Mouse (Mus musculus) left cerebral cortex, adult 2 months (tissue): ENCODE measurements around the gene 1700025F22Rik. TPM values are rescaled to one million over a fixed set of nuclear protein-coding genes. Genes with fewer than 3 reads are reported as not detected.
A peak's percentile ranks its signal among the peaks of the same experiment; 100 is the strongest.
"Not testable (repeated sequence)": the region's sequence is repeated elsewhere in the genome, so short reads cannot be mapped to it uniquely, and the experiment has no call there.

Experiments used
- DNase-seq, 2 experiments: peaks; one replicate each; pipeline ENCODE4 v3.0.0; 2021 to 2022; ENCODE audit warnings: low spot score in 2 of 2, mixed read lengths in 1 of 2; ENCODE audit errors: extremely low spot score in 1 of 2
- H3K27ac ChIP-seq: fragments of 200-600 bp; 2 replicates; pipeline ENCODE4 v1.8.1; 2022
- H3K4me3 ChIP-seq: fragments of 200-600 bp; 2 replicates; pipeline ENCODE4 v1.8.1; 2022
- CTCF ChIP-seq: fragments of 200-600 bp; IDR thresholded peaks from 2 replicates; pipeline ENCODE4 v1.8.1; 2022; ENCODE audit warnings: antibody characterized with exemption, mild to moderate bottlenecking, moderate library complexity
- intact Hi-C: fragments of 180-260 bp; cut with DNase I; formaldehyde crosslinking; loops from one replicate; pipeline ENCODE4 v1.15.1; 2025
- total RNA-seq, 2 experiments: library from RNA; stranded (reverse); gene quantifications; 2 replicates each; pipeline ENCODE4 v1.2.3; 2021

Gene 1700025F22Rik
- total RNA-seq, 2 experiments from 2014 or later: not detected

DNA sequence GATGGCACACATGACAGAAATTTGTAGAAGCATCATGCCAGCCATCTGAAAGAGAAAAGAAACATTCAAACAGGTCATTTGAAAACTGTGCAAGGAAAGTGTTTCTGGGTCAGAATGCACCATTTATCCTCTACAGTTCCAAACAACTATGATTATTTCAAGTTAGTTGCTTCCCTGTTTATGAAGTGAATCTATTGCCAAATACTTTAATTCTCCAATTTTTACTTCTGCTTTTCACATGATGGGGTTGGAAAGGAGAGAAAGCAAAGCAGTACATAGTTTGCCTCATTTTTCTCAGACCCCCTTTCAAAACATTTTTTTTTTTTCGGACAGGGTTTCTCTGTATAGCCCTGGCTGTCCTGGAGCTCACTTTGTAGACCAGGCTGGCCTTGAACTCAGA lies 63.2 kb downstream of the 1700025F22Rik start:
- H3K27ac ChIP-seq: no peak overlapping the region
- no peak overlapping the region for H3K4me3 ChIP-seq
- no peak for DNase-seq
- no peak for TF ChIP-seq CTCF
- intact Hi-C loops: no loop called here

DNA sequence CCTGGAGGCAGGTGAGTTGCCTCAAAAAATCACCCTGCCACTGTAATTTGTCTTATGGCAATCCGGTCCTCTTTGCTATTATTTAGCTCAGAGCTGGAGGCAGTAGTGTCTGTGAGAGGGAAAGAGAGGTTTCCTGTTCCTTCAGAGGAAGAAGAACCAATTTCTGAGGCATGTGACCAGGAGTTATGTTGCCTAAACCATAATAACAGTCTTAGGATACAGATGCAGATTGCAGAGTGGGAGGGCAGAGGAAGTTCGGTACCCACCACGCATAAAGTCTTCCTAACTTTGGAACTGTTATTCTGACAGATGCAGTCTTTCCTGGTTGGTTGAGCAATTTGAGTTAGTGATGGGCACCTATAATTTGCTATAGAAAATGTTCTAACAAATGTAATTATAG lies 66.7 kb downstream of the 1700025F22Rik start:
- Histone ChIP-seq H3K27ac (no peak overlapping the region), H3K4me3 (no peak overlapping the region)
- no peak for DNase-seq
- TF ChIP-seq CTCF: no peak
- intact Hi-C loops: no loop called here

- H3K4me3 ChIP-seq, H3K27ac ChIP-seq, intact Hi-C loops: not testable (repeated sequence)
- DNase-seq: peak in 1 of 2 experiments; percentile 11
These were observed 73.0 kb downstream of the 1700025F22Rik start for GRCm38 (mm10) chr19:11092131-11092530.

Other genes with a start within 250 kb of the 1700025F22Rik start
- gene Zp1, start 244.7 kb downstream of the 1700025F22Rik start, total RNA-seq: not detected
- under 1 TPM; 0.14 to 0.30 TPM for gene Ptgdr2, start 228.2 kb downstream of the 1700025F22Rik start, total RNA-seq
- gene Ccdc86, start 216.1 kb downstream of the 1700025F22Rik start, total RNA-seq: 10 to 100 TPM in 1 of 2 experiments, 1 to 10 TPM in 1; 7.8 to 10.6 TPM
- gene Ms4a10, start 190.7 kb downstream of the 1700025F22Rik start, total RNA-seq: not detected
- gene Ms4a15, start 172.1 kb downstream of the 1700025F22Rik start, total RNA-seq: not detected
- not detected for gene Ms4a18, start 147.3 kb downstream of the 1700025F22Rik start, total RNA-seq
- not detected for gene Ms4a8a, start 84.2 kb downstream of the 1700025F22Rik start, total RNA-seq
- gene 1700017D01Rik, start 34.4 kb downstream of the 1700025F22Rik start, total RNA-seq: not detected
- gene Ms4a13, start 31.4 kb upstream of the 1700025F22Rik start, total RNA-seq: not detected
- not detected for gene Ms4a12, start 67.1 kb upstream of the 1700025F22Rik start, total RNA-seq
- not detected for gene Ms4a1, start 100.9 kb upstream of the 1700025F22Rik start, total RNA-seq
- not detected for gene Ms4a5, start 118.6 kb upstream of the 1700025F22Rik start, total RNA-seq
- not detected for gene Ms4a14, start 149.1 kb upstream of the 1700025F22Rik start, total RNA-seq
- gene Ms4a7, start 170.8 kb upstream of the 1700025F22Rik start, total RNA-seq: under 1 TPM; 0.42 to 0.77 TPM
- 1 to 10 TPM in 1 of 2 experiments, under 1 TPM in 1; 0.57 to 1.6 TPM for gene Ms4a4a, start 210.2 kb upstream of the 1700025F22Rik start, total RNA-seq
- under 1 TPM in 1 of 2 experiments, not detected in 1; 0.34 TPM for gene Ms4a4c, start 239.4 kb upstream of the 1700025F22Rik start, total RNA-seq